Mouse (Mus musculus) lung, postnatal 0 days (tissue): Measurements from ENCODE around the gene D430042O09Rik. TPM values are rescaled to one million over a fixed set of nuclear protein-coding genes. Genes with fewer than 3 reads are reported as not detected.

Experiments
- ATAC-seq: fragments of 200-750 bp; cut with Nextera tagmentation; 2 replicates; pipeline ENCODE4 v1.8.0; 2017; ENCODE audit warnings: moderate library complexity
- DNase-seq: peaks from one replicate; pipeline ENCODE4 v3.0.0-alpha.2; 2016; ENCODE audit warnings: low spot score
- H3K27ac ChIP-seq: fragments of 300-500 bp; sonication (generic); 2 replicates; pipeline ENCODE4 v1.5.1; 2014; ENCODE audit warnings: antibody characterized with exemption, mild to moderate bottlenecking, low read length, mixed read lengths
- H3K27me3 ChIP-seq: fragments of 300-500 bp; sonication (generic); replicated peaks from 2 replicates; pipeline ENCODE4 v1.6.1; 2014; ENCODE audit warnings: low read length, mixed read lengths; ENCODE audit not compliant: insufficient read depth
- H3K36me3 ChIP-seq: fragments of 300-500 bp; sonication (generic); 2 replicates; pipeline ENCODE4 v1.6.1; 2014; ENCODE audit warnings: low read length, mixed read lengths; ENCODE audit not compliant: insufficient read depth
- H3K4me1 ChIP-seq: fragments of 300-500 bp; sonication (generic); 2 replicates; pipeline ENCODE4 v1.6.1; 2014; ENCODE audit warnings: antibody characterized with exemption, low read depth, low read length, mixed read lengths; ENCODE audit not compliant: insufficient read depth
- H3K4me2 ChIP-seq: fragments of 300-500 bp; sonication (generic); replicated peaks from 2 replicates; pipeline ENCODE4 v1.6.1; 2014; ENCODE audit warnings: low read depth, mild to moderate bottlenecking, low read length, moderate library complexity, mixed read lengths
- H3K4me3 ChIP-seq: fragments of 300-500 bp; sonication (generic); 2 replicates; pipeline ENCODE4 v1.5.1; 2014; ENCODE audit warnings: low read depth, low read length
- H3K9ac ChIP-seq: fragments of 300-500 bp; sonication (generic); replicated peaks from 2 replicates; pipeline ENCODE4 v1.6.1; 2014; ENCODE audit warnings: low read depth, mild to moderate bottlenecking
- H3K9me3 ChIP-seq: fragments of 300-500 bp; sonication (generic); 2 replicates; pipeline ENCODE4 v1.6.1; 2016; ENCODE audit warnings: low read length, mixed read lengths
- CTCF ChIP-seq: IDR thresholded peaks from 2 replicates; pipeline ENCODE4 v1.5.1; 2016; ENCODE audit warnings: antibody characterized with exemption, mild to moderate bottlenecking
- EP300 ChIP-seq: IDR thresholded peaks from 2 replicates; pipeline ENCODE4 v1.6.1; 2016; ENCODE audit warnings: antibody characterized with exemption, mild to moderate bottlenecking, control low read depth
- WGBS: fragments of 180-500 bp; shearing (Covaris S2); extraction: QIAGEN DNeasy Blood & Tissue Kit; methylation state at CpG from one replicate; pipeline ENCODE4 v1.1.7; 2014; 5-methylcytosine and 5-hydroxymethylcytosine counted together
- polyA plus RNA-seq: library from polyadenylated mRNA; unstranded; fragments of >200 nt; fragmentation: Nextera tagmentation; extraction: Ambion mirVana; gene quantifications from 2 replicates; pipeline ENCODE4 v1.2.1, GENCODE M21; 2015

Gene D430042O09Rik
- polyA plus RNA-seq, 1 experiment from 2014 or later, result 5.8 TPM

DNA sequence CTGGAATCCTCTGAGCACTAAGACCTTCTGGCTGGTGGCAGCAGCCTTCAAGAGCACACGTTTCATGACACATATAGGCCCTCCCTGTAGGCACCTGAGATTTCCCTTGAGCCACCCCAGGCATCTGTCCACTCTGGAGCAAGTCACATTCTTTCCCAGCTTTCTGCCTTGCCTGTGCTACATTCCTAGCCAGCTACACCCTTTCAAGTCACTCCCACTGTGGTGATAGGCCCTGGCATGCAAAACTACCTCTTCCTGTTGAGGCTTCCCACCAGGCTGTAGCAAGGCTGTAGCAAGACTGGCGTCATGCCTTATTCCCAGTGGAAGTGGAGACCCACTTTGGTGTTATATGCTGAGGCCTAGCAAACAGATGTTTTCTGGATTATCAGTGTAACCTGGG is 9.0 kb downstream of the D430042O09Rik start:
- H3K4me1 ChIP-seq, result peaks cover 13% of the 10 kb centered on the region; the same call in 1 of the 2 replicates
- ATAC-seq (peak; percentile 94), DNase-seq (peak; percentile 91)

DNA sequence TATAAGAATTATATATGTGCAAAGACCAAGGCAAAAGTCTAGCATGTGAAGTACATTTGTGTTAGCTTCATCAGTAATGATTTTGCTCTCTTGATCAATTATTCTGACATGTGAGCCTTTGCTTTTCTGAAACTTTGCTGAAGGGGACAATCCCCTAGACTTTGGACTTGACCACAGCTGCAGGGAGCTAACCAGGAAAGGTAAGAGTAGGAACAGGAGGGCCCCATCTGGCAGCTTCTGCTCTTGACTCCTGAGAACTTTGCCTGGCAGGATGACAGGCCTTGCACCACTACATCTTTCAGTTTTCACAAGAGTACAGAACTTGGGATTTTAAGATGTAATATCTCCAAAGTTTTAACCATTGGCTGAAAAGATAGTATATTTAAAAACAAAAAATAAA is 9.9 kb downstream of the D430042O09Rik start:
- TF ChIP-seq EP300 (no peak), CTCF (no peak)
- Histone ChIP-seq H3K9ac (no peak overlapping the region), H3K27me3 (no peaks in the 10 kb centered on the region), H3K36me3 (no peaks in the 10 kb centered on the region), H3K27ac (no peak overlapping the region; the same call in 1 of the 2 replicates), H3K4me2 (no peak overlapping the region), H3K4me3 (no peak overlapping the region), H3K9me3 (no peaks in the 10 kb centered on the region), H3K4me1 (peaks cover 13% of the 10 kb centered on the region; the same call in 1 of the 2 replicates)
- no peak for DNase-seq
- ATAC-seq, result no peak

More for the DNA sequence above, 9.0 kb downstream of the D430042O09Rik start:
- Histone ChIP-seq H3K9me3 (no peaks in the 10 kb centered on the region), H3K4me3 (no peak overlapping the region), H3K9ac (no peak overlapping the region), H3K36me3 (no peaks in the 10 kb centered on the region), H3K27ac (peak overlapping the region; percentile 77), H3K27me3 (no peaks in the 10 kb centered on the region), H3K4me2 (no peak overlapping the region)
- whole genome bisulfite sequencing, result 34% methylated on average over 2 of the region's 2 CpGs
- peak; percentile 70 for TF ChIP-seq EP300
- TF ChIP-seq CTCF, result no peak

GRCm38 (mm10) chr7:125720370-125720769 is 12.7 kb downstream of the D430042O09Rik start:
- no peak overlapping the region for H3K4me2 ChIP-seq

DNA sequence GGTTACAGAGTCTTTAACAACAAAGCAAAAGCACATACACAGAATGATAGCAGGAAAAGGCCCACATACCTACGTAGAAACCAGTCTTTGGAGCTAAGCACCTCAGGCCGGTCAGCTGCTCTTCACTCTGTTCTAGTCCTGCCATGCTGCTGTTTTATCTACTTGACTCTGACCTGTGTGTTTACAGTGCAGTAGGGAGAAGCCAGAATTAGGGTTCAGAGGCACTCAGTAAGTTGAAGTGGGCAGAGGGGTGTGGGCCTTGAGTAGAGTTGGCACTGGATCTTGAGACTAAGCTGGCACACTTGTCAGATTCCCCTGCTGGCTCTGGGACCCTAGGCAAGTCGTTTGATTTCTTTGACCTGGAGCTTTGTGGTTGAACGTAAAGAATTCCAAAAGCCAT is 13.3 kb downstream of the D430042O09Rik start:
- Histone ChIP-seq H3K27ac (peak overlapping the region; percentile 68), H3K36me3 (no peaks in the 10 kb centered on the region), H3K27me3 (no peaks in the 10 kb centered on the region), H3K9me3 (no peaks in the 10 kb centered on the region), H3K4me3 (no peak overlapping the region), H3K4me2 (no peak overlapping the region), H3K4me1 (peaks cover 13% of the 10 kb centered on the region; the same call in 1 of the 2 replicates), H3K9ac (no peak overlapping the region)
- TF ChIP-seq CTCF (no peak), EP300 (peak; percentile 67; the same call in 1 of the 2 replicates)
- DNase-seq (peak; percentile 71), ATAC-seq (peak; percentile 80)
- 45% methylated on average over 4 of the region's 4 CpGs for WGBS

More at GRCm38 (mm10) chr7:125720370-125720769, 12.7 kb downstream of the D430042O09Rik start:
- Histone ChIP-seq H3K4me1 (peaks cover 13% of the 10 kb centered on the region; the same call in 1 of the 2 replicates), H3K27ac (peak overlapping the region; percentile 68), H3K9ac (no peak overlapping the region), H3K36me3 (no peaks in the 10 kb centered on the region), H3K4me3 (no peak overlapping the region), H3K27me3 (no peaks in the 10 kb centered on the region), H3K9me3 (no peaks in the 10 kb centered on the region)
- DNase-seq (no peak), ATAC-seq (no peak)
- TF ChIP-seq CTCF (no peak), EP300 (0 out of 2 replicates have a peak, but pooled peaks have one; percentile 5)
- 51% methylated on average over 5 of the region's 5 CpGs for WGBS

DNA sequence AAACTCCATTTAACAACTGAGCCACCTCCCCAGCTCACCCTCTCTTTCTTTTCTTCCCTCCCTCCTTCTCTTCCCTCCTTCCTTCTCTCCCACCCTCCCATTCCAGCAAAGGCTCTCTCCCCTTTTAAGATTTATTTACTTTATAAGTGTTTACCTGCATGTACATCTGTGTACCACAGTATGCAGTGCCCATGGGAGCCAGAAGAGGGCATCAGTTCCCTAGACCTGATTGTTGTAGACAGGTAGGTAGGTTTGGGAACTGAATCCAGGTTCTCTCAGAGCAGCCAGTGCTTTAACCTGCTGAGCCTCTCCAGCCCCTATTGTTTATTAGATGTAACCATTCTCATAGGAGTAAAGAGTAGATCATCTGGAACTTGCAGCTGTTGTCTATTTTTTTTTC is 14.4 kb downstream of the D430042O09Rik start:
- ATAC-seq (no peak), DNase-seq (no peak)
- no peaks in the 10 kb centered on the region for H3K27me3 ChIP-seq
- H3K9me3 ChIP-seq, result no peaks in the 10 kb centered on the region
- no peak overlapping the region for H3K4me3 ChIP-seq
- peak; percentile 50 for TF ChIP-seq CTCF
- no peak for TF ChIP-seq EP300
- H3K36me3 ChIP-seq, result no peaks in the 10 kb centered on the region
- no peak overlapping the region for H3K9ac ChIP-seq
- H3K4me1 ChIP-seq, result peaks cover 7% of the 10 kb centered on the region; the same call in 1 of the 2 replicates
- no peak overlapping the region for H3K4me2 ChIP-seq
- no peak overlapping the region for H3K27ac ChIP-seq

DNA sequence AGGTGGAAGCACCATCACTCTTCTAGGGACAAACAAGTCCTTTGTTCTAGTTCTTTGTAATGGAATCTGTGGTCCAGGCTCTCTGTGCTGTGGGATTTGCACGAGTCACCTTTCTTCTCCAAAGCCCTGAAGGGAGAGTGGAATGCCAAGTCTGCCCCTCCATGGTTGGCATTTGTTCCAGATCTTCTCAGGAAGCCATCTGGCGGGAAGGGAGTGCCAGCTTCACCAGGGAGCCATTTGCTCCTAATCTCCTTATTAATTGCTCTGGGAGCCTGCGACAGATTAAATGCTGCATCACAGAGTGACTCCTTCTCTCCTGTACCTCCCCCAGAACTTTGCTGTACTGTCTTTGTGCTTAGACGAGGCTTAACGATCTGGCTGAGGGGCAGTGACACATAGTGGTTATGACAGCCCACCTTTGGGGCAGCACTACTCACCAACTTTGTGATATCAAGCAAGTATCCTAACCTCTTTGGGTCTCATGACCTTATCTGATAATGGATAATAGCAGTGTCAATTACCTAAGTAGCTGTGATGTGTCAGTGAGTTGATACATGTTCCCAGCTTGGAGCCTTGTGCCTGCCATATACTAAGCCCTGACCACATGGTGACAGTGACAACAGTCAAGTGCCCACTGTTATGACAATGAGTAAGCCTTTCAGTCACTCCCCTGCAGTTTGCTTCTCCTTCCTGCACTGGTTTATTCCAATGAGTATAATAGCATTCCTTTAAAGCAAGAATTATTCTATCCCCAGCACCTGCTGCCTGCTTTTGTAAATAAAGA is 15.7 kb downstream of the D430042O09Rik start:
- Histone ChIP-seq H3K4me3 (no peak overlapping the region), H3K36me3 (no peaks in the 10 kb centered on the region), H3K27me3 (no peaks in the 10 kb centered on the region), H3K4me1 (peaks cover 7% of the 10 kb centered on the region; the same call in 1 of the 2 replicates), H3K9me3 (no peaks in the 10 kb centered on the region), H3K4me2 (no peak overlapping the region), H3K9ac (no peak overlapping the region), H3K27ac (no peak overlapping the region)
- ATAC-seq (no peak), DNase-seq (no peak)
- WGBS, result 62% methylated on average over 5 of the region's 5 CpGs
- TF ChIP-seq CTCF, result no peak
- no peak for TF ChIP-seq EP300
